Mouse (Mus musculus) forebrain, embryonic 13.5 days (tissue): Measurements from ENCODE around the gene Grm6. TPM values are rescaled to one million over a fixed set of nuclear protein-coding genes. Genes with fewer than 3 reads are reported as not detected.

Experiments used
- ATAC-seq: fragments of 200-750 bp; cut with Nextera tagmentation; 2 replicates; pipeline ENCODE4 v1.8.0; 2017
- H3K27ac ChIP-seq: fragments of 300-500 bp; sonication (generic); 2 replicates; pipeline ENCODE4 v1.5.1; 2015; ENCODE audit warnings: inconsistent platforms, mild to moderate bottlenecking, moderate library complexity
- H3K27me3 ChIP-seq: fragments of 300-500 bp; sonication (generic); 2 replicates; pipeline ENCODE4 v1.6.1; 2015; ENCODE audit warnings: mild to moderate bottlenecking, inconsistent platforms
- H3K36me3 ChIP-seq: fragments of 300-500 bp; sonication (generic); 2 replicates; pipeline ENCODE4 v1.6.1; 2015; ENCODE audit warnings: mild to moderate bottlenecking, inconsistent platforms; ENCODE audit not compliant: poor library complexity, severe bottlenecking
- H3K4me1 ChIP-seq: fragments of 300-500 bp; sonication (generic); 2 replicates; pipeline ENCODE4 v1.6.1; 2015; ENCODE audit warnings: inconsistent platforms
- H3K4me2 ChIP-seq: fragments of 300-500 bp; sonication (generic); 2 replicates; pipeline ENCODE4 v1.6.1; 2015; ENCODE audit warnings: inconsistent platforms, mild to moderate bottlenecking, moderate library complexity
- H3K4me3 ChIP-seq: fragments of 300-500 bp; sonication (generic); 2 replicates; pipeline ENCODE4 v1.5.1; 2015; ENCODE audit warnings: mild to moderate bottlenecking, inconsistent platforms
- H3K9ac ChIP-seq: fragments of 300-500 bp; sonication (generic); 2 replicates; pipeline ENCODE4 v1.6.1; 2015; ENCODE audit warnings: mild to moderate bottlenecking, inconsistent platforms
- H3K9me3 ChIP-seq: fragments of 300-500 bp; sonication (generic); replicated peaks from 2 replicates; pipeline ENCODE4 v1.6.1; 2016; ENCODE audit warnings: inconsistent platforms
- WGBS: fragments of 180-500 bp; shearing (Covaris S2); methylation state at CpG from one replicate; pipeline ENCODE4 v1.1.7; 2015; 5-methylcytosine and 5-hydroxymethylcytosine counted together
- polyA plus RNA-seq: library from polyadenylated mRNA; unstranded; fragments of >200 nt; fragmentation: Nextera tagmentation; extraction: Ambion mirVana; gene quantifications from 2 replicates; pipeline ENCODE4 v1.2.1, GENCODE M21; 2015

Gene Grm6
- polyA plus RNA-seq, 1 experiment from 2014 or later = not detected

DNA sequence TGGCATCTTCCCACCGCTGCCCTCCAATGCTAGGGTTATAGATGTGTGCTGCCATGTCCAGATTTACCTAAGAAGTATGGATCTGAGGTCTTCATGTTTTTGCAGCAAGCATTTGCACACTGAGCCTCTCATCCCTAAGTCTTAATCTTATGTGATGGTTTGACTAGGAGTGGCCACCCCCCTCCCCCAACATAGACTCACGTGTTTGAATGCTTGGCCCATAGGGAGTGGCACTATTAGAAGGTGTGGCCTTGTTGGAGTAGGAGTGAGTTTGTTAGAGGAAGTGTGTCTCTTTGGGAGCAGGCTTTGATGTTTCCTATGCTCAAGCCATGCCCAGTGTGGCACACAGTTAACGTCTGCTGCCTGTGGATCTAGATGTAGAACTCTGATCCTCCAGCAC lies 28.2 kb downstream of the Grm6 start:
- H3K36me3 ChIP-seq = peaks cover 96% of the 10 kb centered on the region
- H3K9me3 ChIP-seq = peaks cover 14% of the 10 kb centered on the region
- no peaks in the 10 kb centered on the region for H3K27me3 ChIP-seq
- H3K27ac ChIP-seq = no peak overlapping the region
- H3K4me2 ChIP-seq = no peak overlapping the region
- WGBS = 97% methylated on average over 3 of the region's 3 CpGs
- no peaks in the 10 kb centered on the region for H3K4me1 ChIP-seq
- no peak overlapping the region for H3K4me3 ChIP-seq
- H3K9ac ChIP-seq = no peak overlapping the region
- no peak for ATAC-seq

DNA sequence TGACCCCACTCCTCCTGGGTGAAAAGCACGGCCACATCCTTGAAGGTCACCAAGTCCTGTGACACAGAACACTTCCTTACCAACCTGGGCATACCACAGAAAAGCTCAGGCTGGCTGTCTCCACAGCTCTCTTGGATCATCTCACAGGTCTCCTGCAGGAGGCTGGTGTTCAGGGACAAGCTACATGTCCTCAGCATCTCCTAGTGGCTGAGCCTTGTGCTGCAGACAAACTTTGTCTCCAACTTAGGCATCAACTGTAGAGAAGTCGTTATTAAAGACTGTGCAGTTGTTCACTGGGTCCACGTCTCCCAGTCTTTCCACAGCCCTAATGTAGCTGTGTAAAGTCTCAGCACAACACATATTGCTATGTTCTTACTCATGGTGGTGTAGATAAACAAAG lies 33.3 kb downstream of the Grm6 start:
- H3K4me2 ChIP-seq = no peak overlapping the region
- H3K27ac ChIP-seq = no peak overlapping the region
- 87% methylated on average over 3 of the region's 3 CpGs for WGBS
- no peaks in the 10 kb centered on the region for H3K9me3 ChIP-seq
- peaks cover 13% of the 10 kb centered on the region for H3K4me1 ChIP-seq
- no peaks in the 10 kb centered on the region for H3K27me3 ChIP-seq
- no peak overlapping the region for H3K4me3 ChIP-seq
- H3K36me3 ChIP-seq = peaks cover 67% of the 10 kb centered on the region
- no peak for ATAC-seq
- no peak overlapping the region for H3K9ac ChIP-seq

DNA sequence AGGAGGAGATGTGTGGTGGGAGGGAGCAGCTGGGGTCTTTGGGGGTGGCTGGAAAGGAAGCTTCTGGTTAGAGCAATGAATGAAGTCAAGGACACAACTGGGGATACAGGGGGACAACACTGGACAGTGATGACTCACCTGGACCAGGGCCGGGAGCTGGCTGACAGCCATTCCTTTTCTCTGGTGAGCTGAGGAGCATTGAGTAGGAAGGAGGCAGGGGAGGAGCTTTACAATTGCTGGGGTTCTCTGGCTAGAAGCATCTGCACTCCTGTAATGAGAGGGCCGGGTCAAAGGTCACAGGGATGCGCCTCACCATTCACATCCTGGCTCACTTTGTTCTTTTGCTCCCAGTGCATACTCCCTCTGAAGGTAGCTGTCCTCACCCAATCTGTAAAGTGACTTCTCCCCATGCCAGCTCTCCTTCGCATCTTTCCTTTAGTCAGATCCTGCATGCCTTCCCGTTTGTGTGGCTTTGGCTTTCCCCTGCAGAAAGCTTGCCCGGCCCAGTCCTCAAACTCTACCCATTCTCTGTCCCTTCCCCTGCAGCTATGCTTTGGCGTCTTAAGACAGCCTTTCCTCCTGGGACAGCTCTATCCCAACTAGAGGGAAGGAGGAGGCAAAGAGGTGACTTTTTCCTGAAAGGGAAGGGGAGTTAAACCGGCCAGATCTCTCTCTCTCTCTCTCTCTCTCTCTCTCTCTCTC lies 35.9 kb downstream of the Grm6 start:
- WGBS = 44% methylated on average over 8 of the region's 8 CpGs
- Histone ChIP-seq H3K4me1 (peaks cover 13% of the 10 kb centered on the region), H3K9me3 (peaks cover 6% of the 10 kb centered on the region; the same call in 1 of the 2 replicates), H3K4me3 (peak overlapping the region; percentile 51), H3K27ac (no peak overlapping the region; the same call in 1 of the 2 replicates), H3K36me3 (peaks cover 43% of the 10 kb centered on the region), H3K9ac (peak overlapping the region; percentile 76), H3K27me3 (no peaks in the 10 kb centered on the region), H3K4me2 (peak overlapping the region; percentile 76)
- ATAC-seq = 0 out of 2 replicates have a peak, but pooled peaks have one; percentile 2

DNA sequence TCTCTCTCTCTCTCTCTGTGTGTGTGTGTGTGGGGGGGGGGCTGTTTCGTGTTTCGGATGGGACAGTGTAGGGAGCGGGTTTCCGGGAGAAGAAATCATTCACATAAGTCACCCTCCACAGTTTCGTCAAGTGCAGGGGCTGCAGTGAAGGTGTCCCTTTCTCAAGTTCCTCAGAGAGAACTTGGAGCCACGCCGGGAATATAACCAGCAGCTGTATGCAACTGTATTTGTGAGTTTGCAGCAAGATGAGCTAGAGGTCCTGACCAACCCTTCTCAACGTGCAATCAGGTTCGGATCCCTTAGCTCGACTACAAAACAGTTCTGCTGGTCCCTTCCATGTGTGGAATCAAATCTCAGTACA lies 36.4 kb downstream of the Grm6 start:
- peaks cover 13% of the 10 kb centered on the region for H3K4me1 ChIP-seq
- 18% methylated on average over 10 of the region's 10 CpGs for WGBS
- peak overlapping the region; percentile 76 for H3K4me2 ChIP-seq
- ATAC-seq = peak; percentile 36
- no peaks in the 10 kb centered on the region for H3K27me3 ChIP-seq
- H3K9ac ChIP-seq = peak overlapping the region; percentile 76
- H3K4me3 ChIP-seq = peak overlapping the region; percentile 51
- peaks cover 7% of the 10 kb centered on the region; the same call in 1 of the 2 replicates for H3K9me3 ChIP-seq
- H3K36me3 ChIP-seq = peaks cover 37% of the 10 kb centered on the region
- peak overlapping the region; percentile 80 for H3K27ac ChIP-seq

DNA sequence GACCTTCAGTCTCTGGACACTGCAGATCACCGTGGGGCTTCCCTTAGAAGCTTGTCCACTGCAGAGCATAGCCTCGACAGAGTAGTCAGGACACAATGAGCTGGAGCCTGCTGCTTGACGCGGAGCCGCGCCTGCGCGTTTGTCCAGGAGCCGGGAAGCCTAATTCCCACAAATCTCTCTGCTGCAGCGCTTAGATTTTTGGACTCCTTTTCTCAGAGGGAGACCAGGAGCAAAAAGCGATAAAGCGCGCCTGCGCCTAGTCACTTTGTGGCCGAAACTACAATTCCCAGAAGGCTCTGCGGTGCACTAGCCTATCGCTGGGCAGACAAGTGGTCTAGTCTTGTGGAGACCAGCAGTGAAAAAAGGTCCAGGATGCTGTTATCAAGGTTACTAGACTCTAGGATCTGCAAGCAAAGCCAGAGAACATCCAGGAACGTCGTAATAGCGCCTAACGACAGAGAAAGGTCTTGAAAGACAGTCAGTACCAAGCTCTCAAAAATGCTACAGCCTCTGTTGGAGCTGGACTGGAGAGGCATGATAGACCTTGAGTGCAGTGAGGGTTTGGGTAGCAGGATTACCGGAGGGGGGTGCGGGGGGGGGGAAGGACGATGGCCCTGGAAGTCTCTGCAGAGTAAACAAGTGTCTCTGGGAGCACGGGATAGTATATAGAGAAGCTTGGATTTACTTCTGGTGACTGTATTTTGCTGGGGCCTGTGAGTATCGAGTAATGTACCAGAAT lies 37.1 kb downstream of the Grm6 start, which contains the start of gene Zfp454:
Gene Zfp454, minus strand, starts transcription at position 262 of the 739 bp plus-strand sequence.
- peak; percentile 97 for ATAC-seq
- H3K27ac ChIP-seq = peak within 1 kb of the TSS; percentile 80
- WGBS = 7% methylated on average over 26 of the region's 26 CpGs
- peak within 1 kb of the TSS; percentile 76 for H3K4me2 ChIP-seq
- H3K36me3 ChIP-seq = peaks cover 31% of the 10 kb centered on the region
- H3K9ac ChIP-seq = peak within 1 kb of the TSS; percentile 76
- peak within 1 kb of the TSS; percentile 51 for H3K4me3 ChIP-seq
- H3K4me1 ChIP-seq = peaks cover 13% of the 10 kb centered on the region
- no peaks in the 10 kb centered on the region for H3K27me3 ChIP-seq
- peaks cover 13% of the 10 kb centered on the region for H3K9me3 ChIP-seq

DNA sequence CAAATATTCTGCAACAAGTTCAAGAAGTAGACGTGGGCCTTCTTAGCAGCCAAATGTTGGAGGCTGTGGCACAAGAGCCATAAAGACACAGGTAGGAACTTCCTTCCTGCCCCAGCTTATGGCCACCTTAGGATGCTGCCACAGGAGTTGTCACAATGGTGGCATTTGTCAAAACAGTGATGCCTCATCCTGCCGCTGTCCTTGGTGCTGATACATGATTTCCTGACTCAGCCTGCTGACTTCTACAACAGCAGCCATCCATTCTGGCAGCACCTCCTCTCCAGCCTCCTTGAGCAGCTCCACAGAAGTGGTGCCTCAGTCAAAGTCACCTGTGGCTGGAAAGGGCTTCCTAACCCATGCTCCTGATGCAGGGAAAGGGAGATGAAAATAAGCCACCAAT lies 42.0 kb downstream of the Grm6 start:
- H3K36me3 ChIP-seq = 0 out of 2 replicates have a peak, but pooled peaks cover 11% of the 10 kb centered on the region
- H3K27me3 ChIP-seq = no peaks in the 10 kb centered on the region
- no peak overlapping the region for H3K4me3 ChIP-seq
- peaks cover 4% of the 10 kb centered on the region; the same call in 1 of the 2 replicates for H3K4me1 ChIP-seq
- H3K9me3 ChIP-seq = peaks cover 33% of the 10 kb centered on the region
- no peak for ATAC-seq
- H3K4me2 ChIP-seq = no peak overlapping the region
- WGBS = 54% methylated on average over 2 of the region's 2 CpGs
- no peak overlapping the region for H3K27ac ChIP-seq
- H3K9ac ChIP-seq = no peak overlapping the region

DNA sequence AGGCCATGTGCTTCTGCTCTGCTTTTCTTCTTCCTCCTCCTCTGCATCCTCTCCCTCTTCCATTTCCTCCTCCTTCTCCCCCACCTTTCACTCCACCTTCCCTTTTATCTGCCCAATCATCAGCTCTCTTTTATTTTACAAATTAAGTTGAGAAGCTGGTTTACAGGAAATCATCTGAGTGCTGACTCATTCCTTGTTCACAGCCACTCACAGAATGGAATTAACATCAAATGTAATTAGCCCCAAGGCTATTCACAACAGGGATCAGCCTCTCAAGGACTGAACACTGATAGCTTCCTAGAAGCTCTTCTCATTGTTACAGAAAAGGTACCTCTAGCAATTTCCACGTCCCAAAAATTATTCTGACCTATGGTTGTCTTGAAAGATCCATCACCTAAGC lies 46.9 kb downstream of the Grm6 start:
- Histone ChIP-seq H3K9me3 (peaks cover 63% of the 10 kb centered on the region), H3K4me3 (no peak overlapping the region), H3K9ac (no peak overlapping the region), H3K27ac (no peak overlapping the region), H3K4me2 (no peak overlapping the region), H3K36me3 (peaks cover 58% of the 10 kb centered on the region), H3K27me3 (no peaks in the 10 kb centered on the region), H3K4me1 (no peaks in the 10 kb centered on the region)
- WGBS = 85% methylated on average over 1 of the region's 1 CpGs
- no peak for ATAC-seq

DNA sequence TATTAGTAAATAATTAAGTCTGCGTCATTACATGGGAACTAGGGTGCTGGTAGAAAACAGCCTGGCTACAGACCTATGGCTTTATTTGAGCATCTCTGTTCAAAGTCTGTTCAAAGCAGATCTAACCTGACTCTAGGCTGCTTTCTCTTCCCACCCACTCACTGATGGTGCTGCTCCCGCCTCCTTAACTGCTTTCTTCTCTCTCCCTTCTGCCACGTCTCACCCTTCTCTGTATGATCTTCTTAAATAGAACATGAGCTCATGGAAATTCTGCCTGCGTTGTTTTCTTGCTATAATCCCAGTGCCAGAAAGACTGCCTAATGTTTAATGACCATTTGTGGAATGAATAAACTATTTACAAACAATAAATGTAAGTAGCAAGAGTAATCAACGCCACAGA lies 57.7 kb downstream of the Grm6 start:
- Histone ChIP-seq H3K4me3 (no peak overlapping the region), H3K9me3 (peaks cover 72% of the 10 kb centered on the region), H3K4me1 (no peaks in the 10 kb centered on the region), H3K4me2 (no peak overlapping the region), H3K27me3 (no peaks in the 10 kb centered on the region), H3K9ac (no peak overlapping the region), H3K36me3 (peaks cover 98% of the 10 kb centered on the region), H3K27ac (no peak overlapping the region)
- no peak for ATAC-seq
- 92% methylated on average over 5 of the region's 5 CpGs for WGBS

DNA sequence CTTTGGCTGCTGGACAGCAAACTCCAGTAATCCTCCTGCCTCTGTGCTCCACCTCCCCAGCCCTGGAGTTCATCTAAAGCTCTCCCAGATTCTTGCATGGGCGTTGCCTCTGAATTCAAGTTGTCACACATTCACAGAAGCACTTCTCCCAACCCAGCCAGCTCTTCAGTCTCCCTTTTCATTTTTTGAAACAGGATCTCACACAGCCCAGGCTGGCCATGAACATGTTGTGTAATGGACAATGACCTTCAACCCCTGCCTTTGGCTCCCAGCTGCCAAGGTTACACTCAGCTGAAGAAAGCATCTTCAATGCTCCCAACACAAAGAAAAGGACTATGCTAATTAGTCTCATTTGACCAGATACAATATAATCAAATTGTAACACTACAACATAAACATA lies 62.8 kb downstream of the Grm6 start:
- Histone ChIP-seq H3K4me1 (peaks cover 10% of the 10 kb centered on the region; the same call in 1 of the 2 replicates), H3K27me3 (no peaks in the 10 kb centered on the region), H3K36me3 (peaks cover 63% of the 10 kb centered on the region), H3K27ac (no peak overlapping the region), H3K9ac (no peak overlapping the region), H3K4me3 (no peak overlapping the region), H3K9me3 (peaks cover 41% of the 10 kb centered on the region), H3K4me2 (no peak overlapping the region)
- WGBS = 93% methylated on average over 1 of the region's 1 CpGs
- no peak for ATAC-seq

DNA sequence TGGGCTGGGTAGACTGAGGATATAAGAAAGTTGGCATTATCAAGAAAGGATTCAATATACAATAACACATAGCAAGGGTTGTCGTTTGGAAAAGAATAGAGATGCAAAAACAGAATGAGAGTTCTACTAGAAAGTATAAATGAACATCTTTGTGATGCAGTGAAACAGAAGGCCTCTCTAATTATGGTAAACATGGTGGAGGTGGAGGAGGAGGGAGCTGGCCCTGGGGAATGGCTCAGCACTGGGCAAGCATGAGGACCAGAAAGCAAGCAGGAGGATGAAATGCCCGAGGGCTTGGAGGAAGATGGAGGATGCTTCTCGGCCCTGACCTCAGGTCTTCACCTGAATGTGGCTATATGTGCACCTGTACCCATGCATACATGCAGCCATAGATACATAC lies 64.0 kb downstream of the Grm6 start:
- peaks cover 10% of the 10 kb centered on the region; the same call in 1 of the 2 replicates for H3K4me1 ChIP-seq
- peaks cover 52% of the 10 kb centered on the region for H3K36me3 ChIP-seq
- H3K27ac ChIP-seq = no peak overlapping the region
- WGBS = 93% methylated on average over 3 of the region's 3 CpGs
- no peak for ATAC-seq
- H3K9me3 ChIP-seq = peaks cover 38% of the 10 kb centered on the region
- no peak overlapping the region for H3K4me3 ChIP-seq
- H3K27me3 ChIP-seq = no peaks in the 10 kb centered on the region
- H3K9ac ChIP-seq = no peak overlapping the region
- 0 out of 2 replicates have a peak overlapping the region, but pooled peaks have one; percentile 50 for H3K4me2 ChIP-seq
